Mouse (Mus musculus): ENCODE data around the gene Kif26b.

Gene Kif26b

GRCm38 (mm10) chr1:178762125-178762741 is 233.3 kb downstream of the Kif26b start:
- in situ Hi-C loops (cut with MboI; ENCODE audit: low sequenced_read_pairs), result no loop called here

- in situ Hi-C loops (cut with MboI; ENCODE audit: low sequenced_read_pairs), result no loop called here
Observed at GRCm38 (mm10) chr1:178764914-178765313, 236.0 kb downstream of the Kif26b start.

GRCm38 (mm10) chr1:178765650-178766049 is 236.7 kb downstream of the Kif26b start:
- in situ Hi-C loops (cut with MboI; ENCODE audit: low sequenced_read_pairs), result no loop called here

GRCm38 (mm10) chr1:178768976-178769375 is 240.1 kb downstream of the Kif26b start:
- in situ Hi-C loops (cut with MboI; ENCODE audit: low sequenced_read_pairs), result no loop called here

- in situ Hi-C loops (cut with MboI; ENCODE audit: low sequenced_read_pairs), result no loop called here
Observed at GRCm38 (mm10) chr1:178769988-178770387, 241.1 kb downstream of the Kif26b start.

GRCm38 (mm10) chr1:178770626-178771362 is 241.9 kb downstream of the Kif26b start:
- in situ Hi-C loops (cut with MboI; ENCODE audit: low sequenced_read_pairs), result no loop called here

- in situ Hi-C loops (cut with MboI; ENCODE audit: low sequenced_read_pairs), result no loop called here
Observed at GRCm38 (mm10) chr1:178779742-178780141, 250.8 kb downstream of the Kif26b start.

- in situ Hi-C loops (cut with MboI; ENCODE audit: low sequenced_read_pairs), result no loop called here
Observed at GRCm38 (mm10) chr1:178784043-178784442, 255.1 kb downstream of the Kif26b start.

GRCm38 (mm10) chr1:178791266-178791665 is 262.3 kb downstream of the Kif26b start:
- in situ Hi-C loops (cut with MboI; ENCODE audit: low sequenced_read_pairs), result no loop called here

- in situ Hi-C loops (cut with MboI; ENCODE audit: low sequenced_read_pairs), result no loop called here
Observed at GRCm38 (mm10) chr1:178792726-178793125, 263.8 kb downstream of the Kif26b start.

- in situ Hi-C loops (cut with MboI; ENCODE audit: low sequenced_read_pairs), result no loop called here
Observed at GRCm38 (mm10) chr1:178794866-178795265, 265.9 kb downstream of the Kif26b start.

GRCm38 (mm10) chr1:178797388-178797787 is 268.5 kb downstream of the Kif26b start:
- in situ Hi-C loops (cut with MboI; ENCODE audit: low sequenced_read_pairs), result no loop called here

GRCm38 (mm10) chr1:178798333-178798732 is 269.4 kb downstream of the Kif26b start:
- in situ Hi-C loops (cut with MboI; ENCODE audit: low sequenced_read_pairs), result no loop called here

- in situ Hi-C loops (cut with MboI; ENCODE audit: low sequenced_read_pairs), result no loop called here
Observed at GRCm38 (mm10) chr1:178798886-178799285, 270.0 kb downstream of the Kif26b start.

GRCm38 (mm10) chr1:178799836-178800552 is 271.1 kb downstream of the Kif26b start:
- in situ Hi-C loops (cut with MboI; ENCODE audit: low sequenced_read_pairs), result no loop called here

- in situ Hi-C loops (cut with MboI; ENCODE audit: low sequenced_read_pairs), result no loop called here
Observed at GRCm38 (mm10) chr1:178803155-178803554, 274.2 kb downstream of the Kif26b start.

- in situ Hi-C loops (cut with MboI; ENCODE audit: low sequenced_read_pairs), result no loop called here
Observed at GRCm38 (mm10) chr1:178817476-178817875, 288.6 kb downstream of the Kif26b start.

- in situ Hi-C loops (cut with MboI; ENCODE audit: low sequenced_read_pairs), result no loop called here
Observed at GRCm38 (mm10) chr1:178819060-178819459, 290.1 kb downstream of the Kif26b start.

- in situ Hi-C loops (cut with MboI; ENCODE audit: low sequenced_read_pairs), result no loop called here
Observed at GRCm38 (mm10) chr1:178820079-178820478, 291.2 kb downstream of the Kif26b start.

- in situ Hi-C loops (cut with MboI; ENCODE audit: low sequenced_read_pairs), result no loop called here
Observed at GRCm38 (mm10) chr1:178820556-178821435, 291.9 kb downstream of the Kif26b start.

- in situ Hi-C loops (cut with MboI; ENCODE audit: low sequenced_read_pairs), result no loop called here
Observed at GRCm38 (mm10) chr1:178824871-178825270, 295.9 kb downstream of the Kif26b start.
